Mouse (Mus musculus) layer of hippocampus, adult 2 months (tissue): ENCODE results near the gene Tulp3. TPM values are rescaled to one million over a fixed set of nuclear protein-coding genes. Genes with fewer than 3 reads are reported as not detected.
"Not testable (repeated sequence)": the region's sequence is repeated elsewhere in the genome, so short reads cannot be mapped to it uniquely, and the experiment has no call there.

ENCODE experiments used
- DNase-seq, 2 experiments: peaks; one replicate each; pipeline ENCODE4 v3.0.0; 2022; ENCODE audit warnings: low spot score in 2 of 2
- H3K27ac ChIP-seq: fragments of 200-600 bp; 2 replicates; pipeline ENCODE4 v1.8.1; 2022
- H3K4me3 ChIP-seq: fragments of 200-600 bp; 2 replicates; pipeline ENCODE4 v1.8.1; 2022; ENCODE audit warnings: mild to moderate bottlenecking
- CTCF ChIP-seq: fragments of 200-600 bp; conservative IDR thresholded peaks from 2 replicates; pipeline ENCODE4 v1.8.1; 2022; ENCODE audit warnings: antibody characterized with exemption, mild to moderate bottlenecking, moderate library complexity
- total RNA-seq, 2 experiments: library from RNA; stranded (reverse); gene quantifications; 2 replicates each; pipeline ENCODE4 v1.2.3; 2021

Tulp3 gene
- total RNA-seq, 2 experiments from 2014 or later: 23.1 to 24.8 TPM

GRCm38 (mm10) chr6:128346782-128347181 lies 8.9 kb downstream of the Tulp3 start:
- DNase-seq: peak in 1 of 2 experiments; percentile 57
- Histone ChIP-seq H3K27ac (peak overlapping the region; percentile 85), H3K4me3 (no peak overlapping the region)
- no peak for TF ChIP-seq CTCF

GRCm38 (mm10) chr6:128345623-128346022 lies 10.0 kb downstream of the Tulp3 start:
- DNase-seq: no peak

DNA sequence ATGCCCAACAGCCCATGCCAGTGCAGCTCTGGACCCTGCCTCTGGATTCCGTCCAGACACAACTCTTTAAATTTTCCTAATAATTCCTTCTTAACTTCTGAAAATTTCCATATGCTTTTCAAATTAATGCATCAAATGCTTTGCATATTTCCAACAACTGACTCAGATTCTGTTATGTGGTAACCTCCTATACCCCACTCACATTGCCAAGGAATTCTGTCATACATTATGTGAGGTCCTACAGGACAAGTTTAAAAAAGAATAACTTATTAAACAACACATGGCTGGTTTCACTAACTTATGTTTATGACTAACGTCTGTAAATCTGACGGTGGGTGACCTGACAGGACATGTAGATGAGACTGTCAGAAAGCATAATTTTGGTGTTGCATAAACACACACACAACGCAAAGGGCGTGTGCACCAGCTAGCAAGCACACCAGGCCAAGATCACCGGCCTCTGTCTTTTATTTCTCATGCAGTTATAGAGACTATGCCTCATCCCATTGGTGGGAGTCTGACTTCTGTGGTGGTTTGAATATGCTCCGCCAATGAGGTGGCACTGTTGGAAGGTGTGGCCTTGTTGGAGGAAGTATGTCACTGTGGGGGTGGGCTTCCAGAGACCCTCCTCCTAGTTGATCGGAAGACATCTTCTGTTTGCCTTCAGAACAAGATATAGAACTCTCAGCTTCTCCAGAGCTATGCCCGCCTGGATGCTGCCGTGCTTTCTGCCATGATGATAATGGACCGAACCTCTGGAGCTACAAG lies 13.5 kb downstream of the Tulp3 start:
- no peak for DNase-seq

More at GRCm38 (mm10) chr6:128345623-128346022, 10.0 kb downstream of the Tulp3 start:
- Histone ChIP-seq H3K27ac (peak overlapping the region; percentile 85; the same call in 1 of the 2 replicates), H3K4me3 (no peak overlapping the region)
- TF ChIP-seq CTCF: no peak

GRCm38 (mm10) chr6:128338876-128339275 lies 16.8 kb downstream of the Tulp3 start:
- no peak for TF ChIP-seq CTCF
- Histone ChIP-seq H3K4me3 (no peak overlapping the region), H3K27ac (peak overlapping the region; percentile 32; the same call in 1 of the 2 replicates)
- no peak for DNase-seq

More for the DNA sequence above, 13.5 kb downstream of the Tulp3 start:
- no peak for TF ChIP-seq CTCF
- Histone ChIP-seq H3K27ac (no peak overlapping the region), H3K4me3 (no peak overlapping the region)

DNA sequence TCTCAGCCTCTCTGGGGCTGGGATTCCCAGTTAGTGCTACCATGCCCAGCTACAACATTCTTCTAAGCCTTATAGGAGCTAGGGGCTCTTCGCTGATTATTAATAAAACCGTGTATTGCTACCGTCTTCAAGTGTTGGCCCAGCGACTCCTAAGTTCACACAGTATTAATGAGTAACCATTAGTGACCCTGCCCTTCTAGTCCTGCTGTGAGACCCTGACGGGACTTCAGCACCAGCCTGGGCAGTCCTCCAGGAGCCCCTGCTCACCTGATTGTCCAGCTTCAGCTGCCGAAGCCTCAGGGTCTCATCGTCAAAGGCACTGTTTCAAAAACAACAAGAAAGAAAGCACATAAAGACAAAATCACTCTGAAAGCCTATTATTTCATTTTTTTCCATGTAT lies 18.2 kb downstream of the Tulp3 start:
- no peak for TF ChIP-seq CTCF
- H3K27ac ChIP-seq: no peak overlapping the region
- DNase-seq: no peak
- no peak overlapping the region for H3K4me3 ChIP-seq

- Histone ChIP-seq H3K27ac (peak overlapping the region; percentile 23; the same call in 1 of the 2 replicates), H3K4me3 (no peak overlapping the region)
- peak; percentile 82 for TF ChIP-seq CTCF
Observed at GRCm38 (mm10) chr6:128334397-128335124, 21.1 kb downstream of the Tulp3 start.

GRCm38 (mm10) chr6:128318317-128318716 lies 37.3 kb downstream of the Tulp3 start:
- no peak overlapping the region for H3K4me3 ChIP-seq
- H3K27ac ChIP-seq: no peak overlapping the region
- DNase-seq: peak; percentile 54 to 73
- TF ChIP-seq CTCF: peak; percentile 86

More at GRCm38 (mm10) chr6:128334397-128335124, 21.1 kb downstream of the Tulp3 start:
- DNase-seq: peak; percentile 71 to 84

GRCm38 (mm10) chr6:128315597-128315996 lies 40.1 kb downstream of the Tulp3 start:
- no peak overlapping the region for H3K27ac ChIP-seq
- TF ChIP-seq CTCF: no peak
- DNase-seq: no peak
- H3K4me3 ChIP-seq: no peak overlapping the region

DNA sequence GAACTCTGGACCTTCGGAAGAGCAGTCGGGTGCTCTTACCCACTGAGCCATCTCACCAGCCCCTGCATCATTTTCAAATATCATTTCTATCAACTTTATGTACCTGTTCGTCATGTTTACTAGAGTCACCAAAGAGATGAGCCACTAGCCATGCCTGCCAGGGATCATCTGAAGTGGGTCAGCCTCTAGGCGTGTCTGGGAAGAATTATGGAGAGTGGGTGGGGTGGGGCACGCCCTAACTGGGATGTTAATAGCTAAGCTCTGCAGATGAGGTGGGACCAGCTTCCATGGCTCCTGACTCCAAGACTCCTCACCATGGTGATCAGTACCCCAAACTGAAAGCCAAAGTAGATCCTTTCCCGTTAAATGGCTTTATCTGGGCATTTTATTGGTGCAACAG lies 40.9 kb downstream of the Tulp3 start:
- DNase-seq: no peak
- no peak overlapping the region for H3K4me3 ChIP-seq
- TF ChIP-seq CTCF: no peak
- no peak overlapping the region for H3K27ac ChIP-seq

DNA sequence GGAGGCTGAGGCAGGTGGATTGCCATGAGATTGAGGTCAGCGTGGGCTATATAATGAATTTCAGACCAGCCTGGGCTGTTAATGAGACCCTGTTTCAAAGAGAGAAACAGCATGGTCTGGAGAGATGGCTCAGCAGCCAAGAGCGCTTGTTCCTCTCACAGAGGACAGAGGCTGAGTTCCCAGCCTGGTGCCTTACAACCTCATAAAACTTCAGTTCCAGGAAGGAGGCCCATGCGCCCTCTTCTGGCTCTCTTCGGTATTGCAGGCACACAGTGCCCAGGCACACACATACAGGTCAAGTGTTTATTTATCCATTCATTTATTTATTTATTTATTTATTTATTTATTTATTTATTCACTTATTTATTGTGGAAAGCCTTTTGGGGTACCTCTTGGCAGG lies 47.3 kb downstream of the Tulp3 start:
- Histone ChIP-seq H3K4me3 (no peak overlapping the region), H3K27ac (no peak overlapping the region)
- TF ChIP-seq CTCF: peak; percentile 89
- peak in 1 of 2 experiments; percentile 25 for DNase-seq

GRCm38 (mm10) chr6:128304801-128305200 lies 50.9 kb downstream of the Tulp3 start:
- Histone ChIP-seq H3K4me3 (no peak overlapping the region), H3K27ac (no peak overlapping the region)
- no peak for TF ChIP-seq CTCF
- DNase-seq: no peak

- peak; percentile 57 for TF ChIP-seq CTCF
- not testable (repeated sequence) for DNase-seq, H3K4me3 ChIP-seq, H3K27ac ChIP-seq
Observed at GRCm38 (mm10) chr6:128302640-128303039, 53.0 kb downstream of the Tulp3 start.

- H3K4me3 ChIP-seq: no peak overlapping the region
- no peak for DNase-seq
- H3K27ac ChIP-seq: no peak overlapping the region
- TF ChIP-seq CTCF: no peak
Observed at GRCm38 (mm10) chr6:128301891-128302290, 53.8 kb downstream of the Tulp3 start.
